Mouse (Mus musculus) liver, embryonic 11.5 days (tissue): ENCODE measurements around the gene Lhx8. TPM values are rescaled to one million over a fixed set of nuclear protein-coding genes. Genes with fewer than 3 reads are reported as not detected.

Source experiments
- ATAC-seq: fragments of 200-750 bp; cut with Nextera tagmentation; replicated peaks from 2 replicates; pipeline ENCODE4 v1.8.0; 2017; ENCODE audit warnings: moderate number of reproducible peaks, mild to moderate bottlenecking, moderate TSS enrichment, moderate library complexity; ENCODE audit not compliant: low FRiP score
- DNase-seq: peaks from one replicate; pipeline ENCODE4 v3.0.0-alpha.2; 2017; ENCODE audit warnings: low spot score
- H3K27ac ChIP-seq: fragments of 300-500 bp; sonication (generic); 2 replicates; pipeline ENCODE4 v1.5.1; 2014; ENCODE audit warnings: mild to moderate bottlenecking, low read depth, low read length, control low read depth
- H3K27me3 ChIP-seq: fragments of 300-500 bp; sonication (generic); replicated peaks from 2 replicates; pipeline ENCODE4 v1.6.1; 2014; ENCODE audit warnings: low read length, mixed read lengths; ENCODE audit not compliant: control insufficient read depth, insufficient read depth
- H3K36me3 ChIP-seq: fragments of 300-500 bp; sonication (generic); 2 replicates; pipeline ENCODE4 v1.6.1; 2014; ENCODE audit warnings: mild to moderate bottlenecking, low read length, moderate library complexity, mixed read lengths; ENCODE audit not compliant: control insufficient read depth, insufficient read depth
- H3K4me1 ChIP-seq: fragments of 300-500 bp; sonication (generic); replicated peaks from 2 replicates; pipeline ENCODE4 v1.6.1; 2014; ENCODE audit warnings: low read length, mixed read lengths; ENCODE audit not compliant: control insufficient read depth, insufficient read depth
- H3K4me2 ChIP-seq: fragments of 300-500 bp; sonication (generic); 2 replicates; pipeline ENCODE4 v1.6.1; 2014; ENCODE audit warnings: mild to moderate bottlenecking, control low read depth, moderate library complexity
- H3K4me3 ChIP-seq: fragments of 300-500 bp; sonication (generic); 2 replicates; pipeline ENCODE4 v1.5.1; 2014; ENCODE audit warnings: low read depth, low read length, control low read depth
- H3K9ac ChIP-seq: fragments of 300-500 bp; sonication (generic); 2 replicates; pipeline ENCODE4 v1.6.1; 2014; ENCODE audit warnings: low read depth, low read length, control low read depth
- H3K9me3 ChIP-seq: fragments of 300-500 bp; sonication (generic); 2 replicates; pipeline ENCODE4 v1.6.1; 2016; ENCODE audit warnings: low read length, inconsistent platforms, mixed read lengths; ENCODE audit not compliant: control insufficient read depth
- WGBS: fragments of 180-500 bp; shearing (Covaris S2); extraction: QIAGEN DNeasy Blood & Tissue Kit; methylation state at CpG from one replicate; pipeline ENCODE4 v1.1.7; 2014; 5-methylcytosine and 5-hydroxymethylcytosine counted together
- polyA plus RNA-seq: library from polyadenylated mRNA; unstranded; fragments of >200 nt; fragmentation: Nextera tagmentation; extraction: Ambion mirVana; gene quantifications from 2 replicates; pipeline ENCODE4 v1.2.1, GENCODE M21; 2014

Lhx8 gene
- polyA plus RNA-seq, 1 experiment from 2014 or later, result 0.10 TPM

- Histone ChIP-seq H3K9ac (no peak overlapping the region), H3K36me3 (no peaks in the 10 kb centered on the region), H3K9me3 (no peaks in the 10 kb centered on the region), H3K4me1 (peaks cover 6% of the 10 kb centered on the region; the same call in 1 of the 2 replicates), H3K27ac (no peak overlapping the region), H3K4me2 (peak overlapping the region; percentile 59), H3K4me3 (peak overlapping the region; percentile 40), H3K27me3 (peaks cover 98% of the 10 kb centered on the region)
- ATAC-seq, result no peak
- no peak for DNase-seq
- 1% methylated on average over 22 of the region's 22 CpGs for WGBS
These were observed 1.6 kb downstream of the Lhx8 start for GRCm38 (mm10) chr3:154328721-154329322.

- ATAC-seq (peak; percentile 65), DNase-seq (peak; percentile 51)
- H3K27ac ChIP-seq, result no peak overlapping the region
- H3K4me3 ChIP-seq, result peak overlapping the region; percentile 40
- 2% methylated on average over 58 of the region's 86 CpGs for WGBS
- H3K4me1 ChIP-seq, result peaks cover 6% of the 10 kb centered on the region; the same call in 1 of the 2 replicates
- no peaks in the 10 kb centered on the region for H3K9me3 ChIP-seq
- peak overlapping the region; percentile 59 for H3K4me2 ChIP-seq
- peaks cover 96% of the 10 kb centered on the region for H3K27me3 ChIP-seq
- H3K9ac ChIP-seq, result no peak overlapping the region
- H3K36me3 ChIP-seq, result no peaks in the 10 kb centered on the region
These were observed 2.4 kb downstream of the Lhx8 start for GRCm38 (mm10) chr3:154327883-154328720.

GRCm38 (mm10) chr3:154327110-154327882, 3.2 kb downstream of the Lhx8 start:
- no peak overlapping the region for H3K4me2 ChIP-seq

GRCm38 (mm10) chr3:154321921-154322574, 8.4 kb downstream of the Lhx8 start:
- Histone ChIP-seq H3K9ac (no peak overlapping the region), H3K4me2 (no peak overlapping the region), H3K4me1 (no peaks in the 10 kb centered on the region), H3K9me3 (no peaks in the 10 kb centered on the region), H3K36me3 (no peaks in the 10 kb centered on the region), H3K27ac (no peak overlapping the region), H3K4me3 (no peak overlapping the region), H3K27me3 (peaks cover 49% of the 10 kb centered on the region)
- 63% methylated on average over 13 of the region's 13 CpGs for WGBS
- no peak for DNase-seq
- ATAC-seq, result no peak

More at GRCm38 (mm10) chr3:154327110-154327882, 3.2 kb downstream of the Lhx8 start:
- no peak overlapping the region for H3K27ac ChIP-seq
- H3K9ac ChIP-seq, result no peak overlapping the region
- no peak overlapping the region for H3K4me3 ChIP-seq
- 4% methylated on average over 13 of the region's 13 CpGs for WGBS
- no peaks in the 10 kb centered on the region for H3K36me3 ChIP-seq
- DNase-seq, result no peak
- peaks cover 6% of the 10 kb centered on the region; the same call in 1 of the 2 replicates for H3K4me1 ChIP-seq
- ATAC-seq, result no peak
- H3K9me3 ChIP-seq, result no peaks in the 10 kb centered on the region
- H3K27me3 ChIP-seq, result peaks cover 93% of the 10 kb centered on the region

- H3K4me2 ChIP-seq, result no peak overlapping the region
- 11% methylated on average over 5 of the region's 5 CpGs for WGBS
- H3K4me3 ChIP-seq, result no peak overlapping the region
- DNase-seq (no peak), ATAC-seq (peak; percentile 31; the same call in 1 of the 2 replicates)
- H3K36me3 ChIP-seq, result no peaks in the 10 kb centered on the region
- no peak overlapping the region for H3K27ac ChIP-seq
- H3K27me3 ChIP-seq, result peaks cover 10% of the 10 kb centered on the region
- H3K4me1 ChIP-seq, result no peaks in the 10 kb centered on the region
- no peak overlapping the region for H3K9ac ChIP-seq
- no peaks in the 10 kb centered on the region for H3K9me3 ChIP-seq
These were observed 12.7 kb downstream of the Lhx8 start for GRCm38 (mm10) chr3:154317651-154318248.

GRCm38 (mm10) chr3:154305163-154305884, 25.1 kb downstream of the Lhx8 start:
- 71% methylated on average over 16 of the region's 16 CpGs for WGBS
- no peak overlapping the region for H3K4me3 ChIP-seq
- no peaks in the 10 kb centered on the region for H3K36me3 ChIP-seq
- H3K9me3 ChIP-seq, result no peaks in the 10 kb centered on the region
- H3K9ac ChIP-seq, result no peak overlapping the region
- H3K4me1 ChIP-seq, result no peaks in the 10 kb centered on the region
- H3K27ac ChIP-seq, result no peak overlapping the region
- H3K27me3 ChIP-seq, result no peaks in the 10 kb centered on the region
- no peak overlapping the region for H3K4me2 ChIP-seq
- no peak for DNase-seq
- no peak for ATAC-seq

GRCm38 (mm10) chr3:154301102-154301501, 29.4 kb downstream of the Lhx8 start:
- WGBS, result 51% methylated on average over 4 of the region's 4 CpGs
- no peak overlapping the region for H3K4me2 ChIP-seq
- ATAC-seq, result no peak

More at GRCm38 (mm10) chr3:154301102-154301501, 29.4 kb downstream of the Lhx8 start:
- H3K9ac ChIP-seq, result no peak overlapping the region
- H3K4me1 ChIP-seq, result peaks cover 2% of the 10 kb centered on the region; the same call in 1 of the 2 replicates
- no peak overlapping the region for H3K27ac ChIP-seq
- no peaks in the 10 kb centered on the region for H3K36me3 ChIP-seq
- no peaks in the 10 kb centered on the region for H3K9me3 ChIP-seq
- no peaks in the 10 kb centered on the region for H3K27me3 ChIP-seq
- no peak overlapping the region for H3K4me3 ChIP-seq
- no peak for DNase-seq
